Mouse (Mus musculus): Measurements from ENCODE around the gene Maoa. TPM values are rescaled to one million over a fixed set of nuclear protein-coding genes. Genes with fewer than 3 reads are reported as not detected.
A peak's percentile ranks its signal among the peaks of the same experiment; 100 is the strongest.

Maoa gene
- 13.0 and 14.4 TPM in 2 replicates for polyA plus RNA-seq (2016; fragmentation: Nextera tagmentation; extraction: Ambion mirVana)

DNA sequence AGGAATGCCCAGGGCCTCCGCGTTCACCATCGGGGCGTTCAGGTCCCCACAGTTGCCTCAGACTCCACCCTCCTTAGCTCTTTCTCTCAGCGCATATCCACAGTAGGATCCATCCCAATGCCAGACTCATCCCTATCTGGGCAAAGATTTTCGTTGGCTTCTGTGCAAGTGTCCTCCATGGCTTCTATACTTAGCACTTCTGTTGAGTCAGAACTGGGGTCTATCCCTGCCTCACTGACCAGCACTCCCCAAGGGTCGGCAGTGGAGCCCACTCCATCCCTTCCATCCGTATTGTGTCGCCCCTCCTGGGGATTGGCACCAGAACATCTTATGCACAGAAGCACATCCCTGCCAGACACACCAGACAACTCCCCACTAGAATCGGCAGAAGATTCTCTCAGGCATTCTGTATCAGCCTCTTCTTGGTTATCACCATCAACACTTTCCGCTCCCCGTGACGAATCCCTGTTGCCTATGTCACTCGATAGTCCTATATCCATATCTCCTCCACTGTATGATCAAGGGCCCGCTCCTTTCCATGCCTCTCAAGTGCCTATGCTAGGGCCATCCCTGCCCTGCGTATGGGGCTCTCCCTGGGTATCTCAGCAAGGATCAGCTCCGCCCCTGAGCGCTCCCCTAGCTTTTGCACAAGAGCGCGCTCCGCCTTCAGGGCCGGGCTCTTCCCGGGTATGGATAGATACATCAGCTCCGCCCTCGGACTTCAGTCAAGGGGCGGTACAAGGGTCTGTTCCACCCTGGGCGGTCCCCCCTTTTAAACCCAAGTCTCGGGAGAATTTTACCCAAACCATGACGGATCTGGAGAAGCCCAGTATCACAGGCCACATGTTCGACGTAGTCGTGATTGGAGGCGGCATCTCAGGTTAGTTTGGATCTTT, at the start of gene Maoa:
Gene Maoa, plus strand, starts transcription at position 665 of the 896 bp plus-strand sequence.
- H3K4me3 ChIP-seq: peak within 1 kb of the TSS; percentile 48
- H3K4me2 ChIP-seq (replicated peaks): peak within 1 kb of the TSS; percentile 63
- H3K36me3 ChIP-seq: no peaks in the 10 kb centered on the region
- no peaks in the 10 kb centered on the region for H3K27me3 ChIP-seq
- peak; percentile 80 for ATAC-seq (ENCODE audit: low FRiP score)
- no peaks in the 10 kb centered on the region for H3K4me1 ChIP-seq
- peak within 1 kb of the TSS; percentile 54 for H3K9ac ChIP-seq
- 23% methylated on average over 33 of the region's 33 CpGs for WGBS
- peak within 1 kb of the TSS; percentile 62; the same call in 1 of the 2 replicates for H3K27ac ChIP-seq
- no peaks in the 10 kb centered on the region for H3K9me3 ChIP-seq (replicated peaks)

DNA sequence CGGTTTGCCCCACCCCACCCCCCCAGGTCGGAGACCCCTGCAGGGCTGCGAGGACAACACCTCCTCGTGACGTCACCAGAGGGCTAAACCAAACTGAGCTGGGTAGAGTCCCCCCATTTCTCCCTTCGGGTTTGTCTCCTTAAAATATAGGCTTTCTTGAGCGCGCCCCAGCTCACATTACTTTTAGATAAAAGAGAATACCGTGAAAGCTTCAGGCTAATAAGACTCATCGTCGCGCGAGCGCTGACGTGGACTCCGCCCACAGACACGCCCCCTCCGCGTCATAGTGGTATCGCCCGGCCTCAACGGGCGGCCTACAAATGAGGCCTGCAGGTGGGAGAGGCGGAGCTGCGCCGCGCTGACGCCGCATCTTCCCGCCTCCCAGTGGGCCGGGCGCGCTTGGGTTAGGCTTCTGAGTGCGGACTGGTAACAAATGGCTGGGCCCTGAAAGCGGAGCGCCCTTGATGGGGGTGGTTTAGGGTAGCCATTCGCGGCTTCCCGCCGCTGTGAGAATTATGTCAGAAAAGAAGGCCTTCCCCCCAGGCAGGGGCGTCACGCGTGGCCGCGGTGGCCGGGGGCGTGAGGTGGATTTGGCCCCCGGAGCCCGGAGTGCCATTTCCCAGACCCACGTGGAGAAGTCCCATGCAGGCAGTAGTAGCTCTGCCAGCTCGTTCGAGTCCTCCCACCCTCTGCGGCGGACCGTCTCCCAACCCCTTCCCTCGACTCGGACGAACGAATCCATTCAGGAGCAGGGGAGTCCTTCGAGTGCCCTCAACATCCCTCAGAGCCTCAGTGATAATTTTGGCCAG, 1.1 kb upstream of the Maoa start:
- 20% methylated on average over 60 of the region's 60 CpGs for WGBS

DNA sequence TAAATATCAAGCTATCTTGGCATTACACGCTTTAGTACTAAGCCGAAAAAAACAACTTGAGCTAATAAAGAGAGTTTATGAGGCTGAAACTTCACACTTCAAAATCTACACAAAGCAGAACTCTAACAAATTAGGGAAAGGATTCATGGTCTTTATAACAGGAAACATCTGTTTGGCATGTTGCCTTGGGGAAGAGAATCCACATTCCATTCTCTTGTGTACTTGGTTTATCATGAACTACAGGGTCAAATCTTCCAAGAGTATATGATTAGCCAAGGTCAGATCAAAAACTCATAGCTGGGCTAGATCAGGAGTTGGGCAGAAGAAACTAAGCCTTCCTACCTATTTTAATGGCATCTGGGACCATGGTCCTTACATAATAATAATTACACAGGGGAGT, 37.0 kb downstream of the Maoa start:
- Histone ChIP-seq H3K27ac (no peak overlapping the region), H3K4me2 (replicated peaks) (no peak overlapping the region), H3K4me3 (no peak overlapping the region), H3K36me3 (no peaks in the 10 kb centered on the region), H3K9ac (no peak overlapping the region), H3K27me3 (no peaks in the 10 kb centered on the region), H3K9me3 (replicated peaks) (no peaks in the 10 kb centered on the region), H3K4me1 (no peaks in the 10 kb centered on the region)
- 83% methylated on average over 2 of the region's 2 CpGs for WGBS
- ATAC-seq (ENCODE audit: low FRiP score): no peak

More for the DNA sequence above, 1.1 kb upstream of the Maoa start:
- Histone ChIP-seq H3K9me3 (replicated peaks) (no peaks in the 10 kb centered on the region), H3K4me2 (replicated peaks) (peak overlapping the region; percentile 63), H3K4me3 (peak overlapping the region; percentile 48), H3K4me1 (no peaks in the 10 kb centered on the region), H3K27ac (peak overlapping the region; percentile 62; the same call in 1 of the 2 replicates), H3K9ac (peak overlapping the region; percentile 54), H3K27me3 (no peaks in the 10 kb centered on the region), H3K36me3 (no peaks in the 10 kb centered on the region)
- peak; percentile 96 for ATAC-seq (ENCODE audit: low FRiP score)

DNA sequence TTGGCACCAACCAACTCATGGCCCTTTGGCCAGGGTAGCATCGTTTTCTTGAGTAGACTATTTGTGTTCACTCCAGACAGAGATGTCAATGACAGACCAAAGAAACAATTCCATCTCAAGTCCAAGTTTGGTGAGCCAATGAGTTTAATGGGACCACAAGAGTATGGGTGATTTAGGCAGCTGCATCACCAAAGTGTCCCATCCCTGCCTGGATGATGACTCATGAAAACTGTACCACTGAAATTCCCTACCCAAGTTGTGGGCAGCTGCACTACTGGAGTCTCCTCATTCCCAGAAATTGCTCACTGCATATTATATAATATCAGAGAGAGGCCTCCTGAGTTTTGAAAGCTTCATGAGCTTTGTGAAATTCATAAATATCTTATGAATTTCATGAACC, 86.6 kb downstream of the Maoa start:
- no peaks in the 10 kb centered on the region for H3K36me3 ChIP-seq
- ATAC-seq (ENCODE audit: low FRiP score): no peak
- no peak overlapping the region for H3K27ac ChIP-seq
- no peaks in the 10 kb centered on the region for H3K4me1 ChIP-seq
- H3K4me2 ChIP-seq (replicated peaks): no peak overlapping the region
- H3K9me3 ChIP-seq (replicated peaks): no peaks in the 10 kb centered on the region
- H3K27me3 ChIP-seq: no peaks in the 10 kb centered on the region
- H3K9ac ChIP-seq: no peak overlapping the region
- H3K4me3 ChIP-seq: no peak overlapping the region
- 85% methylated on average over 1 of the region's 1 CpGs for WGBS

DNA sequence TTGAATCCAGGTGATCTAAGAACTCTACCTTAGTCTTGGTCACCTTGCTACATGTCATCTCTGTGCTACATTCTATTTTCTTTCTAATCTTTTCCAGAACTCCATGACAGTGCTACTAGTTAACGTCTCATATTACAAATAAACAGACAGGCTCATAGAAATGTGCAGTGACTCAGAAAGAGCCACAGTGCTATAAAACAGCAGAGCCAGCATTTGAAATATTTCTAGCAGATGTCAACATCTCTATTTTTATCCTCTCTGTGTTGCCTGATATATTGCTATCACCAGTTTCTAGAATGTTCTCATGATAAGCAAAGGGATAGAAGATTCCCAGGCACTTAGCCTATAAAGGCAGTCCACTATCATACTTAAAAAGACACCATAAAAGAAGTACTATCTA, 94.5 kb downstream of the Maoa start:
- Histone ChIP-seq H3K9ac (no peak overlapping the region), H3K9me3 (replicated peaks) (no peaks in the 10 kb centered on the region), H3K27ac (no peak overlapping the region), H3K4me1 (no peaks in the 10 kb centered on the region), H3K4me2 (replicated peaks) (no peak overlapping the region), H3K4me3 (no peak overlapping the region), H3K27me3 (no peaks in the 10 kb centered on the region), H3K36me3 (no peaks in the 10 kb centered on the region)
- no peak for ATAC-seq (ENCODE audit: low FRiP score)
- 70% methylated on average over 1 of the region's 1 CpGs for WGBS

Other genes with a start within 250 kb of the Maoa start
- gene Cypt1, start 96.8 kb upstream of the Maoa start, polyA plus RNA-seq (2016; fragmentation: Nextera tagmentation; extraction: Ambion mirVana): not detected in 2 replicates
- gene Maob, start 197.7 kb downstream of the Maoa start, polyA plus RNA-seq (2016; fragmentation: Nextera tagmentation; extraction: Ambion mirVana): 4.5 and 7.6 TPM in 2 replicates

Data from hindbrain, embryonic 12.5 days (tissue).